Mouse (Mus musculus): Measurements from ENCODE around the gene Ercc2. TPM values are rescaled to one million over a fixed set of nuclear protein-coding genes. Genes with fewer than 3 reads are reported as not detected.

The Ercc2 gene
- polyA plus RNA-seq, 1 experiment from 2014 or later = 6.2 TPM

DNA sequence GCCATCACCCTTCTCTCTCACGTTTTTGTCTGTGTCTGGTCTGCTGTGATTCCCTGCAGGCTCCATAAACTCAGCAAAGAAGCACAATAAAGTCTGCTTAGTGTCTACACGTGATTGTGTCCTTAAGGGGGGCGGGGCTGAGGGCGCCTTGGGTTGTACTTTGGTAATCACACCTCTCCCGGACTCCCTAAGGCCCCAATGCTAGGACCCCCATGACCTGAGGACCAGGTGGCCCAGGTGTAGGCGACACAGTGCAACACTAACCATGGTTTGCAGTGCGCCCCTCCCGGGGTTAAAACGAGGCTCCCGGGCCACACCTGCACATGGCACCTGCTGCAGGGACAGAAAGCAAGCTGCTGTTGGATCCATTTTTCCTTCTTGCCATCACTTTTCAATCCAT lies 40.6 kb upstream of the Ercc2 start:
- no peak overlapping the region for H3K9ac ChIP-seq (ENCODE audit: low read depth, low read length)
- no peak overlapping the region; the same call in 1 of the 2 replicates for H3K27ac ChIP-seq (ENCODE audit: low read depth, low read length)
- 0 out of 2 replicates have a peak, but pooled peaks cover 5% of the 10 kb centered on the region for H3K4me1 ChIP-seq (replicated peaks; ENCODE audit: control insufficient read depth, insufficient read depth, low read length)
- no peak for TF ChIP-seq CTCF (IDR thresholded peaks at IDR 0.05; ENCODE audit: low read depth)
- no peaks in the 10 kb centered on the region for H3K9me3 ChIP-seq (ENCODE audit: control insufficient read depth)
- H3K27me3 ChIP-seq (replicated peaks; ENCODE audit: control insufficient read depth, insufficient read depth, low read length) = peaks cover 5% of the 10 kb centered on the region; the same call in 1 of the 2 replicates
- ATAC-seq = no peak
- H3K4me3 ChIP-seq (ENCODE audit: low read depth, low read length) = peak overlapping the region; percentile 33
- H3K4me2 ChIP-seq (replicated peaks; ENCODE audit: low read depth) = peak overlapping the region; percentile 68
- no peaks in the 10 kb centered on the region for H3K36me3 ChIP-seq (ENCODE audit: control insufficient read depth, insufficient read depth)
- 20% methylated on average over 10 of the region's 10 CpGs for WGBS

DNA sequence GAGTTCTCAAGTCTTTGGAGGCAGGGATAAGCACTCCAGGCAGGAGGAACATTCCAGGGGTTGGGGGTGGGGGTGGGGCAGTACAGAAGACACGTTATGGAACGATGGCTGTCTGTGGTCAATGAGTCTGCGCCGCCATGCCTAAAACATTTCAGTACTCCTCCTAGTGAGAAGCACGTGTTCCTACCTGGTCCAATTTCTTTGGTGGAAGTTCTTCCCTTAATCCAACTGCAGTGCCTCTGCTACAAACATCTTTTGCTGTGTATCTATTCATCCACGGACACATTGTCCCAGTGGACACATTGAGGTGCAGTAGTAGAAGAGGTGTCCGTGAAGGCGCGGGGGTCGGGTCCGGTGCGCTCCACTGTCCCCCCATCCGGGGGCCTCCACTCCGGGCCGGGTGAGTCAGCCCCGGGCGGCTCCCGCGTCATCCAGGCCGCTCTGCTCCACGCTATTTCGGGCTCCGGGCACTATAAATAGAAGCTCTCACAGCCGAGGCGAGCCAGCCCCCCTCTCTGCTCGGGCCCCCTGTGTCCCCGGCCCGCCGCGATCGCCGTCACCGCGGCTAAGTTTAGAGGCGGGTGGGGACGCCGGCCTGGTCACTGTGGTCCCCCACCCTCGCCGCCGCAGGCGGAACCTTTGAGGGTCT lies 39.9 kb upstream of the Ercc2 start:
- WGBS = under 1% methylated on average over 41 of the region's 41 CpGs
- H3K9me3 ChIP-seq (ENCODE audit: control insufficient read depth) = no peaks in the 10 kb centered on the region
- peak overlapping the region; percentile 68 for H3K4me2 ChIP-seq (replicated peaks; ENCODE audit: low read depth)
- 0 out of 2 replicates have a peak, but pooled peaks cover 5% of the 10 kb centered on the region for H3K4me1 ChIP-seq (replicated peaks; ENCODE audit: control insufficient read depth, insufficient read depth, low read length)
- H3K27ac ChIP-seq (ENCODE audit: low read depth, low read length) = no peak overlapping the region
- H3K36me3 ChIP-seq (ENCODE audit: control insufficient read depth, insufficient read depth) = no peaks in the 10 kb centered on the region
- no peak overlapping the region for H3K9ac ChIP-seq (ENCODE audit: low read depth, low read length)
- H3K4me3 ChIP-seq (ENCODE audit: low read depth, low read length) = peak overlapping the region; percentile 33
- H3K27me3 ChIP-seq (replicated peaks; ENCODE audit: control insufficient read depth, insufficient read depth, low read length) = peaks cover 5% of the 10 kb centered on the region; the same call in 1 of the 2 replicates
- no peak for ATAC-seq
- no peak for TF ChIP-seq CTCF (IDR thresholded peaks at IDR 0.05; ENCODE audit: low read depth)

DNA sequence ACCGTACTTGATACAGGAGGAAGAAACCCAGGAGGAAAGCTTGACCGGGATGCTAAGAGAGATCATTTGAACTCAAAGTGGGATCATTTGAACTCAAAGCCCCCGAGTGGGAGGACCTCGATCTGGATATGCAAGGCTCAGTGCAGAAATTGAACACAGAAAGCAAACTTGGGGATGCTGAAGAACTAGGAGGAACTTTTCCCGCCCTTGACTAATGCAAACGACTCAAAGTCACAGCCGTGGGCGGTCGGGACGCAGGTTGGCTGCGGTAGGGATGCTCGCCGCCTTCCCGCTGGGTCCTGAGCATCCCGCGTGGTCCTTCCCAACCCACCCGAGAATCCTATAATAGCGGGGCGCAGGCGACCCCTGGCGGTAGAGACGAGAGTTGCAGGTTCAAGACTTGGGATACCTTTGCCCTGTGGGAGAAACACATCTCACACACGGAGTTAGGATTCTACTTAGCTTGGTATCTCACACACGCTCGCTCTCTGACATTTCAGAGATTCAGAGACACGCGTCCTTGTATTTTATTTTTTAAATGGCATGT lies 39.3 kb upstream of the Ercc2 start:
- Histone ChIP-seq H3K9me3 (ENCODE audit: control insufficient read depth) (no peaks in the 10 kb centered on the region), H3K27me3 (replicated peaks; ENCODE audit: control insufficient read depth, insufficient read depth, low read length) (peaks cover 5% of the 10 kb centered on the region; the same call in 1 of the 2 replicates), H3K36me3 (ENCODE audit: control insufficient read depth, insufficient read depth) (no peaks in the 10 kb centered on the region), H3K4me3 (ENCODE audit: low read depth, low read length) (peak overlapping the region; percentile 33), H3K27ac (ENCODE audit: low read depth, low read length) (no peak overlapping the region), H3K4me1 (replicated peaks; ENCODE audit: control insufficient read depth, insufficient read depth, low read length) (0 out of 2 replicates have a peak, but pooled peaks cover 5% of the 10 kb centered on the region), H3K4me2 (replicated peaks; ENCODE audit: low read depth) (peak overlapping the region; percentile 68), H3K9ac (ENCODE audit: low read depth, low read length) (no peak overlapping the region)
- ATAC-seq = no peak
- under 1% methylated on average over 27 of the region's 27 CpGs for WGBS
- TF ChIP-seq CTCF (IDR thresholded peaks at IDR 0.05; ENCODE audit: low read depth) = peak; percentile 98

DNA sequence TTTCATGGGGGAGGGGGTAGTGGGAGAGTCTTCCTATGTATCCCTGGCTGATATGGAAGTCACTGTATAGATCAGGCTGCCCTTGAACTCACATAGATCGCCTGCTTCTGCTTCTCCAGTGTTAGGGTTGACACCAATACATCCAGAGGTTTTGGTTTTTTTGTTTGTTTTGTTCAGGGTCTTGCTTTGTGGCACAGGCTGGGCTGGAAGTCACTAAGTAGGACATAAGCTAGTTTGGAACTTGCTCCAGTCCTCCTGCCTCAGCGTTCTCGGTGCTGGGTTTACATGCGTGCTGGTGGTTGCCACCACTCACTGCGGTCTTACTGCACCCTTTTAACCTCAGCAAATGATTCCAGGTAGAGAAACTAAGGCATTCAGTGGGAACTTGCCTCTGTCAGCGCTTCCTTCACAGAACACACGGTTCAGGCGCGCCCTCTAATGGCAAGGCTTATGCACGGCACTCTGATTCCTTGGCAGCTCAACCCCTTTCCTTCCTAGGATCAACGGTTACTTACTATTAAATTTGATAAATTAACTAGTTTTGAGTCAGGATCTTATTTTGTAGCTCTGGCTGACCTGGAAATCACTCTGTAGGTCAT lies 38.5 kb upstream of the Ercc2 start:
- H3K9me3 ChIP-seq (ENCODE audit: control insufficient read depth) = no peaks in the 10 kb centered on the region
- peaks cover 5% of the 10 kb centered on the region; the same call in 1 of the 2 replicates for H3K27me3 ChIP-seq (replicated peaks; ENCODE audit: control insufficient read depth, insufficient read depth, low read length)
- no peak overlapping the region for H3K9ac ChIP-seq (ENCODE audit: low read depth, low read length)
- H3K4me3 ChIP-seq (ENCODE audit: low read depth, low read length) = no peak overlapping the region
- no peak for ATAC-seq
- no peak overlapping the region for H3K27ac ChIP-seq (ENCODE audit: low read depth, low read length)
- H3K36me3 ChIP-seq (ENCODE audit: control insufficient read depth, insufficient read depth) = no peaks in the 10 kb centered on the region; the same call in 1 of the 2 replicates
- peak; percentile 96 for TF ChIP-seq CTCF (IDR thresholded peaks at IDR 0.05; ENCODE audit: low read depth)
- peak overlapping the region; percentile 68 for H3K4me2 ChIP-seq (replicated peaks; ENCODE audit: low read depth)
- H3K4me1 ChIP-seq (replicated peaks; ENCODE audit: control insufficient read depth, insufficient read depth, low read length) = 0 out of 2 replicates have a peak, but pooled peaks cover 5% of the 10 kb centered on the region
- under 1% methylated on average over 11 of the region's 11 CpGs for WGBS

DNA sequence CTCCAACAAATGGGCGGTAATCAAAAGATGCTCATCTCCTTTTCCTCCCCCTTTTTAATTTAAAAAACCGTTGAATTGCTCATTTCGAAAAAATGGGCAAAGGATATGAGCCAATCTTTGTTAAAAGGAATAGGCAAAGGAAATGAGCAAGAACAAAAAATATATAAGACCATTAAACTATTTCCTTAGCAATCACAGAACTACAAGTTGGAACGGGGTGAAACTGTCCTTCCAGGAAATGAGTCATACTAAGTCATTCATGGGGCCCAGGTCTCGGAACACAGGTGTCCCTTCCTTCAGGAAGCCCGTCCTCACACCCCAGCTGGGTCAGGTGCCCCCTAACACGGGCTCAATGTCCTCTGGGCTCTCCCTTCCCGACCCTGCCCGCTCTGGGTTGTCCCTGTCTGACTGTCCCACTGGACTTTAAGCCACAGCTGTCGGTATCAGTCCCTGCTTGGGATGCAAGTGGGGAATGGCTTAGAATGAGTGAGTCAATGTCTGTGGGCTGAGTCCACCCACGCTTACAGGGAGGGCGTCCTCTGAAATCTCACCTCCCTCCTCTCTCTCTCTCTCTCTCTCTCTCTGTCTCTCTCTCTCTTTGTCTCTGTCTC lies 37.5 kb upstream of the Ercc2 start, which contains the start of gene Ercc1:
Ercc1 (plus strand) TSS at position 542 of the 611 bp plus-strand sequence.
- Histone ChIP-seq H3K27me3 (replicated peaks; ENCODE audit: control insufficient read depth, insufficient read depth, low read length) (peaks cover 5% of the 10 kb centered on the region; the same call in 1 of the 2 replicates), H3K4me3 (ENCODE audit: low read depth, low read length) (peak within 1 kb of the TSS; percentile 79), H3K27ac (ENCODE audit: low read depth, low read length) (peak within 1 kb of the TSS; percentile 70), H3K9ac (ENCODE audit: low read depth, low read length) (peak within 1 kb of the TSS; percentile 66), H3K9me3 (ENCODE audit: control insufficient read depth) (no peaks in the 10 kb centered on the region), H3K4me1 (replicated peaks; ENCODE audit: control insufficient read depth, insufficient read depth, low read length) (0 out of 2 replicates have a peak, but pooled peaks cover 5% of the 10 kb centered on the region), H3K36me3 (ENCODE audit: control insufficient read depth, insufficient read depth) (peaks cover 8% of the 10 kb centered on the region; the same call in 1 of the 2 replicates), H3K4me2 (replicated peaks; ENCODE audit: low read depth) (peak within 1 kb of the TSS; percentile 68)
- TF ChIP-seq CTCF (IDR thresholded peaks at IDR 0.05; ENCODE audit: low read depth) = no peak
- ATAC-seq = peak; percentile 29
- 19% methylated on average over 12 of the region's 12 CpGs for WGBS
